Mouse (Mus musculus) 3134 (cell line): Measurements from ENCODE around the gene Glyatl3.

Experiments
- DNase-seq: peaks from one replicate; pipeline ENCODE4 v3.0.0-alpha.2; 2011; ENCODE audit warnings: low spot score; ENCODE audit not compliant: insufficient read length; ENCODE audit errors: extremely low read depth

Glyatl3 gene

DNA sequence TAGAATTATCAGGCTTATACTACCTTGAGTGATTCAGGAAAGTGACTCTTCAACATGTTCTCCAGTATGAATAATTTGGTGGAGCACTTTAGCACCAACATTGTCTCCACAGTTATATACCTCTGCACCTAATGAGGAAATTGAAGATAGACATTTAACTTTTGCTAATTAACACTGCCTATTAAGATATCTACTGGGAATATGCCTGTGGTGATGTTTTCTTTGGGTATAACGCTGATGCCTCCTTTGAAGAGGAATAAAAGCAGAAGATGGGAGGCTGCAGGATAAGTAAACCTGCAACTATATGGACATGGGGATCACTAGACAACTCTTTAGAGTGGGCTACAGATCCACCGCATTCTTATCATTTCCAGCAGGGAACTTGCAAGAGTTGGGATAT, at the start of gene Glyatl3:
Gene Glyatl3, minus strand, starts transcription at position 101 of the 400 bp plus-strand sequence.
- no peak for DNase-seq

DNA sequence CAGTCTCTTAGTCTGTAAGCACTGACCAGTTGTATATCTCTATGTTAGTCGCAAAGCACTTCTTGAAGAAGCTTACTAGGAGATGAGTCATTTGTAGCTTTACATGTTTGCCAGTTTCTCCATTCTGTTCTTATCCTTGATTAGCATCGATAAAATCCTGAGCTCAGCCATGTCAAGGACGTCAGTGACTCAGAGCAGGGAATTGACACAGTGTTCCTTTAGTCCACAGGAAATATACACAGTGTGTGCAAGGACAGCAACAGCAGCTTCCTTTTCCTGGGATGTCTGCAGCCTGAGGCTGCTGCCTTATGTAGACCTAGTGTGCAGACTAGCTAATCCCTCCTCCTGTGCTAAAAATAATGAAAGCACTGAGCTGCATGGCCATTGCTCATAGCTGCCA, 34.4 kb upstream of the Glyatl3 start:
- DNase-seq, result peak; percentile 30

DNA sequence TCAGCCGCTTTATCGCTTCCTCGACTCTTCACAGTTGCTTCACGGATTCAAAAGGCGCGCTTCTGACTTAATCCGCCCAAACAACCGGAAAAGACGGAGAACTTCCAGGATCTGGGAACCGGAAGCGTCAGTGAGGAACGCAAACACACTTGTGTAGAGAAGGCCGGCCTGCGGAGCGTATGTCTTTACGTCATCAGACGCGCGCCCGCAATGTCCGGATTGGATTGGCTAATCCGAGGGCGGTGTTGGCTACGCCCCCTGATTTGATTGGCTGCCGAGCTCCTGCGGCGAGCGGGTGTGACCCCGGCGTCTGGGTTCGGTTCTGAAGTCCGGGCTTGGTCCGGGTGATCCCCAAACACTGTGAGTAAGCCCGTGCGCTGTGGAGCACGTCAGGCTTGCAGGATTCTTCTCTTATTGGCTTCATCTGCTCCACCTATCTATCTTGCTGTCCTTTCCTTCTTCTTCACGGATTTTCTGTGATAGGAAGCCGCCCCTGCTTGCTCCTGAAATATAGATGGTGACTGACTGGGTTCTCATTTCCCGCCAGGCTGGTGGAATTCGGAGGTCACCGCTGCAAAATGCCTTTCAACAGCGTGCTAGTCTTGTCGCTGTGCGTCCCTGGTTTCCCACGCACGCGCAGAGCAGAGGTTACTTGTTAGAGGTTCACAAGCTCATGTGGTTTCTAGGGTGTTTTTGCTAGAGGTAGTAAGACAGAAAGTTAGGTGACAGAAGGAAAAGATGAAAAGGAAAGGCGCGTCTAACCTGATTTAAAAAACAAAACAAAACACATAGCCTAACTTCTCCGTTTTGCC, 20.5 kb upstream of the Glyatl3 start, which contains the start of the genes Mut and Cenpq:
Gene Mut, plus strand, starts transcription at position 266 of the 812 bp plus-strand sequence.
Gene Cenpq, minus strand, starts transcription at position 628 of the 812 bp plus-strand sequence.
- DNase-seq, result peak; percentile 98

DNA sequence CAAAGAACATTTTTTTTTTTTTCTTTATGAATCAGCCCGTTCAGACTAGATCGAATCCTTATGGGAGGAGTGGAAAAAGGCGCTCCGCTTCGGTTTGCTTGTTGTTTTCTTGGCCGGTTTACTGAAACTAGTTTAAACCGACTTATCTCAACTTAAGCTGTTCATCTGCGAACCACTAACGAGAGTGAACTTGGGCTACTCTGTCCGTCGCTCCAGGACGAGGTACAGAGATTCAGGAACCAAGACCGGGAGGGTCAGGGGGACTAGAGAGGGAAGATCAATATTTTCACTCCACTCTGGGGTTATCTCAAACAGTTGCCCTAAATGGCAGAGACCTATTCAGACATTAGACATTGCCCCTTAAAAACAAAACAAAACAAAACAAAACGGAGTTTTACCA, 19.8 kb upstream of the Glyatl3 start:
- DNase-seq, result no peak

DNA sequence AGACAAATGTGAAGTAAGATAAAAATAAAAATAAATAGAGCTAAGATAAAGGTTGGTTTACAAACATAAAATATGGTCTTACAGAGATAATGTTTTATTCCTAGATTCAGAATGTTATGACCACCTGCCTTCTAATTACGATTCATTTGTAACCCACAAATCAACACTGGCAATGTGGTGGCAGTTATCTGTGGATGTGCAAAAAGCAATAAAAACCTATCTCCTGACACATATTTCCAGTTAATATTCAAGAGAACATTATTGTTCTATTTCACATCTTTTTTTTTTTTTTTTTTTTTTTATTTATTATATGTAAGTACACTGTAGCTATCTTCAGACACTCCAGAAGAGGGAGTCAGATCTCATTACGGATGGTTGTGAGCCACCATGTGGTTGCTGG, 1.3 kb upstream of the Glyatl3 start:
- no peak for DNase-seq

DNA sequence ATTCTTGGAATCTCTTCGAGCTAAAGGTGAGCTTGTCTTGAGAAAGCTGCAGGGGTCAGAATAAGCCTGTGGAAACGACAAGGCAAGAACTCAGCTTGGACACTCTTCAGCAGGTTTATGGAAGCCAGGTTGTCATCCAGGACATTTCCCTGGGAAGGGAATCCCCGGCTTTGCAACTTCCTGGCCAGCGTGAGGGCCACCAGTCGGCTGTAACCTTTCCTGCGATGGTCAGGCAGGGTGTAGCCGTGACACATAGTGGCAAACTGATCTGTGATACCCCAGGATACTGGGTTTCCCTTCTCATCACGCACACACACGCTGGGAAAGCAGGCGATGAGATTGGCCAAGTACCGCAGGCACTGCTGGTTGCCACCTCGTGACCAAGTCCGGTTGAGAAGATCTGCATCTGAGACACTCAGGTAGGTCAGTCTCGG, 9.4 kb downstream of the Glyatl3 start:
- no peak for DNase-seq

DNA sequence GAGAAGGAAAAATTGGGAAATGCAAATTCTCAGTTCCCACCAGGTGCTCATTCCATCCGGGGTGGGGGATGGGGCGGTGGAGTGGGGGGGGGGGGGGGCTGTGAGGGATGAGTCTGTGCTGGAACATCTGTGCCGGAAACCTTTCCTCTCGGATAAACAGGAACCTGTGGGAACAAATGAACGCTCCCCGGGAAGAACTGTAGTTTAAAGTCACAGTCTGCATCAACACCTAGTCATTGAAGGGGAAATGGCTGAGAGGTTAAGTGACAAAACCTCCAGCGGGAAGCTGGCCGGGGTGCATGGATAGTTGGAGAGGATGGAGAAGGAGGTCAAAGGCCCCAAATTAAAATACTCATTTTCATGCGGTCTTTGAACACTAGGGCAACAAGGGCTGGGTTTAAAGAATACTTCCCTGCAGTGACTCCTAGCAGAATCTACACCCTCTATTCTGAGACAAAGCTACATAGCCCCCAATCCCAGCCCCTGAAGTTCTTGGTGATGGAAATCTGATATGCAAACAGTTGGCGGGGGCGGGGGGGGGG, 10.0 kb downstream of the Glyatl3 start:
- DNase-seq, result no peak

DNA sequence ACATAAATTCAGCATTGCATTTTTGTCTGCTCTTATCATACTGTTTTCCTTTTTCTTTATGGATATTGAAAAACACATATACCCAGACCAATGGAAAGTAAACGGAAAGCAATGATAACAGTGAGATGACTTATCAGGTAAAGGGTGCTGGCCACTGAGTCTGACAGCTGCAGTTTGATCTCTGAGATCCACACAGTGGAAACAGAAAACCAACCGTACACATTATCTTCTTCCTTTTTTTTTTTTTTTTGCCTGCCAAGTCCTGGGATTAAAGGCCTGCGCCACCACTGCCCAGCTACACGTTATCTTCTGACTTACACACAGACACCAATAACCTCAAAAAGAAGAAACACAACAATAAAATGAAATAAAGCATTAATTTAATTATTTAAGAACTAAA, 10.8 kb downstream of the Glyatl3 start:
- no peak for DNase-seq

DNA sequence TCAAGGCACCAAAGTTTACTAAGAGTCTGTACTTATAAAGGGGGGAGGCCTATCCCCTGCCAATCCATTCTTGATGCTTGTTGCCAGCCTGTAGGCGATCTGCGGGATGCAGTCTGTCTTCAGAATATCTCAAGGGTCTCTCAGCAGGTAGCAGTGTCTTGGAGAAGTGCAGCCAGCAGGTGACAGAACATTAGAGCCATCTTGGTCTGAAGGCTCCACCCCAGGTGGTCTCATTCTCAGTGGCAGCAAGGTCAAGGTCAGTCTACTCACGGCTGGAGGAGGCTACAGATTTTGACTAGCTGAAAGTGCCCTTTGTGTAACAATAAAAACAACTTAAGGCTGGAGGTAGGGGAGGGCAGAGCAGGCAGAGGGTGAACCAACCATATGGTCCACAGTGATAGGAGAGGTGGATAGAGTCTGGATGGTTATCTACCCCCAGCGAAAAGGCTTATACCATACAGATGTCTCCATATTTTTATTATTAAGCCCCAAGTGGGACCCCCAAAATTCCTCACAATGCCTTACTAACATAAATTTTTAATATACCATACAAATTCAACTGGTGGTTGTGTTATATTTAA, 14.3 kb downstream of the Glyatl3 start:
- DNase-seq, result no peak

DNA sequence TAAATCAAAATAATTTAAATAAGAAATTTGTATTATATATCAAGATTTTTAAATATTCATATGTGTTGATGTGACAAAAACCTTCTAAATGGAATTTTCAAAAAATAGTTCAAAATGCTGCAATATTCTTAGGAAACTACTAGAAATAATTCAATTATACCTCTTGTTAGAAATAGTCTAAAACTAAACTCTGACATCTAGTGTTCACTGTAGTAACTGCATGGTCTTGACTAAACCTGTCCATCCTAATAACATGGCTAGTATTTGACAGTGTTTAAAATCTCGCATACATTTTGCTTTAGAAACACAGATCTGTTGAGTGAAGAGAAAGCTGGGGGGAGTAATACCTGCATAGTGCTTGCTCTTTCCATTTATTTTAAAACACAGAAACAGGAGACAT, 17.3 kb downstream of the Glyatl3 start:
- DNase-seq, result no peak

DNA sequence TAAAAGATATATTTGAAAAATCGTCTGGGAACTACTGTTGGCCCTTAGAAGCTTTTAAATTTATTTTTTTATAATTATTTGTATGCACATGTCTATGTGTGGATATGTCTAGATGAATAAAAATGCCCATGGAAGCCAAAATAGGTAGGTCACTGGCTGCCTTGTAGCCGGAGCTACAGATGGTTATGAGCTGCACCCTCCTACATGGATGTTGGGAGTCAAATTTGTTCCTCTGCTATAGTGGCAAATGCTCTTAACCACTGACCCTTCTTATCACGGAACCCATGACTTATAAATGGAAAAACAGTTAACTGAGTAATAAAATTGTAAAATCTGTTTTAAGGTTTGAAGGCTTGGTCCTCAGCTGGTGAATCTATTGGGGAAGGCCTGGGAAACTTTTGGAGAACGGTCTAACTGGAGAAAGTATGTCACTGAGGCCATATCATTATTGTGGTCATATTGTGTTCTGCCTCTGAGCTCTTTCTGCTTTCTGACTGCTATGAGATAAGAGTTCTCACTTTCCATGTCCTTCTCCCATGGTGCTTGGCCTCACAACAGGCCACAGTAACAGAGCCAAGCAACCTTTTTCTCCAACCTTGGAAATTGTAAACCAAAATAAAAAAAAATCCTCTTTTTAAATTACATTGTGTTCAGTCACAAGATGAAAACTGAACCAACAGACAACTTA, 26.2 kb downstream of the Glyatl3 start:
- DNase-seq, result no peak

DNA sequence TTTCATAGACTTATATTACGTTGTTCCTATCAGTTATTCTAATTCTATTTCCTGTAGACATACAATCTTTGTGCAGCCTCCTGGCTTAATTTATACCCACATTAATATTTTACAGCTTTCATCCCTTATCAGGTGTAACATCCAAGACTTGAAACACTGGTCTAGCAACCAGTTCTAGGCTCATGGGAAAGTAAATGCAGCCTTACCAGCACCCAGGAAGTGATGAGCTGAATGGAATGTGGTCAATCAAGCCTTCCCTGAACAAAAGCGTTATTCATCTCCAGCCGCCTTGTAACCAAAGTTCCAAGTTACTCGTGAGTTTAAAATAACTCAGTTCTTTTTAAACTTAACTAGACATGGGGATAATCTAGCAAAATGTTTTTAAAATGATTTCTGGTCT, 29.0 kb downstream of the Glyatl3 start:
- DNase-seq, result no peak

DNA sequence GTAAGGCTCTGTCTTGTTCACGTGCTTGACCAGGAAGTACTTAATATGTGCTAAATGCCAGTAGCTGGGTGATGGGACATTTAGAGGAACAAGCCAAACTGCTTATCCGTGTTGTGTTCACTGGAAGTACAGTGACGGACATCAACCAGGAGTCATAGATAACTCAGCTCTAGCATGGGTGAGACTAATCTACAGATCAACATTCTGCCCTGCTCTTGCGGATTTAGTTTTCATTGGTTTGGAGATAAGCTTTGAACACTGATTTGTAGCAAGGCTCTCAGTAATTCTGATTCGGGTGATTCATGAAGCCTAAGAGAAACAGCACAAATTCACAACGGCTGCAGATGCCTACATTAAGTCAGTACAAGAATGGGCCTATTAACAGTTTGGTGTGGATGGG, 32.0 kb downstream of the Glyatl3 start:
- no peak for DNase-seq

DNA sequence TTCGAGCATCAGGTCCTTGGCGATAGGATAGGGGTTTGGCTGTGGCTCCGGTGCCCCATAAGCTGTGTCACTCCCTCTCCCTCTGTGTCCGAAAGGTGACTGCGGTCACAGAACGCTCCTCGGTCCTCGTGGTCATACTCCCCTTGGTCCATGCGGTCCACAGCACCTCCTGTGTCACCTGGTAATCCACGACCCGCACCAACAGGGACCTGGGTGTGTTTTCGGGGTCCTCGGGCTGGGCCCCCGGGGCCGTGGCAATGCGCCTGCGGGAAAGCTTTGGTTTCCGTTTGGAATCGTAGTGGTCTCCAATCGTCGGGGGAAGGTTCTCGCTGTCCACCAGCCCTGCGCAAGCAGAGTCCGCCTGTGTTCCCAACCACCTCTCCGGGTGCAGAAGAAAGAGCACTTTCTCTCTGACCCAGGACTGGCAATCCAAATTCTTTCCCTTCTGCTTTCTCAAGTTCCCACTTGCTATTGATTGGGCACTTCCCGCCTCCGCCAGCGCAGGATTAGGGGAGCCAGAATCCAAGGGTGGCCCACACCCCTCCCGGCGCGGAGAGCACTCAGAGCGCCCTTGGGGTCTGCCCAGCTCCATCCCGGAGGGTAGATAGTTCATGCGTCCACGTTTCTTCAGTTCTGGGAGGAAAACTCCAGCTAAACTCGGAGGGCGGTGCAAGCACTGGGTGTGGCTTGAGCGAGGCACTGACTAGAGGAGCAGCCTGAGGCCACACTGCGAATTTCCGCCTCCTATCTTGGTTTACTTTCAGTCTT, 34.0 kb downstream of the Glyatl3 start, which contains the start of gene 9130008F23Rik:
Gene 9130008F23Rik, minus strand, starts transcription at position 636 of the 768 bp plus-strand sequence.
- peak; percentile 89 for DNase-seq

DNA sequence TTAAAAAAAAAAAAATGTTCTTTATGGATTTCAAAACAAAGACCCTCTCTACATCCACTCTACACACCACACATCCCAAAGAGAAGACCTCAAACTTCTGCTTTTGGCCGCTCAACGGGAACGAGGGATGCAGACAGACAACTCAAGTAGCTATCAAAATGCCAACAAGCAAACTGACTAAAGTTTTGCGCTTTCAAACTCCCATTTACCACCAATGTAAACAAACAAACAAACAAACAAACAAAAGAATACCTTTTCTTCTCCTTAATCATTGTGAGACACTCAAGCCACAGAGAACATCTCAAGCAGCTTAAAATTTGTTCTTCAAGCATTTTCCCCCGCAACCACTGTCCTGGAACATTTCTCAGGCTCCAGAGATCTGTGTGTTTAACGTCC, 34.6 kb downstream of the Glyatl3 start:
- DNase-seq, result no peak

DNA sequence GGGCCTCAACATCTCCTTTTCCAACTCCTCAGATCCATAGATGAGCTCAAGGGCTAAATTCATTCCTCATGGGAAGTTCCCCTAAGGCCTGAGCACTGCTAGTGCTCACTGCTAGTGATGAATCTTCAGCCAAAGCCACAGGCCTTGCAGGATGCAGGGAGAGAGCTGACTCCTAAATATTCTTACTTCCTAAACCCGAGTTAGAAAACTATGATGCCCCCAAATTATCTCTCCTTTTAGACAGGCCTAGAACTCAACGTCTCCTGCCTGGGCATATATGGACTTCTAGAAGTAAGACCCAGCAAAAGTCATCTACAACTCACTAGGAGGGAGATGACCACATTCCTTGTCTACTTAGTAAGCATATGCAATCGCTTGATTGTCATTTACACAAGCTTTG, 36.4 kb downstream of the Glyatl3 start:
- DNase-seq, result peak; percentile 28

DNA sequence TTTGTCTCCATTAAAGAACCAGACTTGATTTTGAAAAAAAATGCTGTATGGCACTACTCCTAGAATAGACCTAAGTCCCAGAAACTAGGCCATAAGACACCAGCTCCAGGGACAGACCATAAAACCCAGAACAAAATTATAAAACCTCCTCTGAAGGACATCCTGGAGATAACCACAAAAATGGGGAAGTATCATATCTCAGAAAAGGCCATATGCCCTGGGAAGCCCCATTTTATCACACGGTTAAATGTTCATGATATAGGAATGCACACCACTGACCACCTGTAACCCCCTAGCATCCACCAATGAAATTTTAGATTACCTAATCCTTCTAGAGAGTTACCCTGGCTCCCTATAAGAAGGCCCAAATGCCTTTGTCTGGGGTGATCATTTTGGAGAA, 38.6 kb downstream of the Glyatl3 start:
- no peak for DNase-seq

DNA sequence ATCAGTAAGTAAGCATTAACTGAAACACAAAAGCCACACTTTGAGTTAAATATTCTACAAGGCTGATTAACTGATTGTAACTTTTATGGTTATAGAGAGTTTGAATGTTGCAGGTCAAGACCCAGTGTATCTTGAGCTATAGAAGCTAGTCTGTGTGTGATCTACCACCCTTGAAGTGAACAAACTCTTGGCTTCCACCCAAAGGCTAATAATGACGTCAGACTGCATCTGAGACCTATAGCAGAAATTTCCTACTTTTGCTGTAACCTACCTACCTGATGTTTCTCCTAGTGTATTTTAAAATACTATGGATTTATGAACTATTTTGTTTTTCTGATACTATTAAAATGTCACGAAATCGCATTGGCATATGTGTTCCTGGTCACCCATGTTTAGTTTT, 39.4 kb downstream of the Glyatl3 start:
- DNase-seq, result no peak

DNA sequence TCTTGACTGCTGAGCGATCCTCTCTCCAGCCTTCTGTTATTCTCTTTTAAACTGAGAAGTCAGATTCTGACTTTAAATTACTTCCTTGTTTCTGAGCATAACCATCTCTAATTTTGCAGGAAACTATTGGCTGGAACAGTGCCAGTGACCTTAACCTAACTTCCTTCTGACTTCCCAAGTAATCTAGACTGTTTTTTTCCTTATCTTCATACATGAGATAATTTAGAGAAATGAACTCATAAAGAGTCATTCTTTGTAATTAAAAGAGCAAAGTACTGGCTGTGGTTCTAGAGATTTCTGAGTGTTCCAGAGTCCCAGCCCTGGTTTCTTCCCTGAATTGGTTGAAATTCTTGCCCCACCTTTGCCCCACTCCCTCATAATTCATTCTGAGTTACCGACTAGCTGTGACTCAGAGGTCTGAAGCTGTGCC, 40.6 kb downstream of the Glyatl3 start:
- no peak for DNase-seq

DNA sequence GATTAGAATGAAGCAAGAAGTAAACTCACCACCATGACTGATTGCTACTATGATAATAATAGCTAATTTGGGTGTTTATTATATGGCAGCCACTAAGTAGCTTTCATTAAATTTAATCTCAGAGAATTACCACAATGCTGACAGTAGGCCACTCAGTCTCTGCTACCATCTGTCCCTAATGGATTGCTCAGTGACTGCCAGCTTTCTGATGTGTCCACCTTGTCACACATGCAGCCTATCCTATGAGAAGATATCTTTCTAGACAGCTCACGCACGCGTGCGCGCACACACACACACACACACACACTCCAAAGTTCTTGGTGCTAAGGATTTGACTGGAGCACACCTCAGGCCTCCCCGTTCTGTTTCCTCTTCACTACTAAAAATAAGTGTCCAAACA, 41.5 kb downstream of the Glyatl3 start:
- no peak for DNase-seq
